Mouse (Mus musculus): ENCODE data around the gene Nek5. TPM values are rescaled to one million over a fixed set of nuclear protein-coding genes. Genes with fewer than 3 reads are reported as not detected.

The Nek5 gene
- polyA plus RNA-seq (2015; fragmentation: Nextera tagmentation; extraction: Ambion mirVana): 0.26 and 0.43 TPM in 2 replicates

GRCm38 (mm10) chr8:22124220-22125152, at the start of gene Nek5:
Nek5 (minus strand) TSS chr8:22125053.
- Histone ChIP-seq H3K4me2 (peak within 1 kb of the TSS; percentile 94), H3K36me3 (peaks cover 9% of the 10 kb centered on the region; the same call in 1 of the 2 replicates), H3K9ac (peak within 1 kb of the TSS; percentile 47), H3K9me3 (replicated peaks) (no peaks in the 10 kb centered on the region), H3K4me3 (peak within 1 kb of the TSS; percentile 60), H3K27me3 (no peaks in the 10 kb centered on the region), H3K27ac (no peak within 1 kb of the TSS), H3K4me1 (replicated peaks) (peaks cover 12% of the 10 kb centered on the region)
- ATAC-seq (replicated peaks; ENCODE audit: insufficient number of reproducible peaks, insufficient read depth, low FRiP score, low read depth): peak; percentile 74
- WGBS: 2% methylated on average over 29 of the region's 29 CpGs

- Histone ChIP-seq H3K27me3 (no peaks in the 10 kb centered on the region), H3K4me1 (replicated peaks) (peaks cover 8% of the 10 kb centered on the region; the same call in 1 of the 2 replicates), H3K9ac (no peak overlapping the region), H3K9me3 (replicated peaks) (no peaks in the 10 kb centered on the region), H3K27ac (no peak overlapping the region), H3K4me3 (no peak overlapping the region), H3K36me3 (peaks cover 27% of the 10 kb centered on the region), H3K4me2 (no peak overlapping the region)
- 90% methylated on average over 5 of the region's 5 CpGs for WGBS
- no peak for ATAC-seq (replicated peaks; ENCODE audit: insufficient number of reproducible peaks, insufficient read depth, low FRiP score, low read depth)
These were observed 44.3 kb upstream of the Nek5 start for GRCm38 (mm10) chr8:22169167-22169566.

GRCm38 (mm10) chr8:22166080-22166603, 41.3 kb upstream of the Nek5 start, which contains the start of gene Nek3:
Nek3 (minus strand) TSS chr8:22166435.
- Histone ChIP-seq H3K27me3 (no peaks in the 10 kb centered on the region), H3K4me1 (replicated peaks) (peaks cover 8% of the 10 kb centered on the region; the same call in 1 of the 2 replicates), H3K4me3 (peak within 1 kb of the TSS; percentile 63), H3K36me3 (peaks cover 22% of the 10 kb centered on the region), H3K27ac (peak within 1 kb of the TSS; percentile 75), H3K9ac (peak within 1 kb of the TSS; percentile 59), H3K4me2 (peak within 1 kb of the TSS; percentile 60), H3K9me3 (replicated peaks) (no peaks in the 10 kb centered on the region)
- peak; percentile 99 for ATAC-seq (replicated peaks; ENCODE audit: insufficient number of reproducible peaks, insufficient read depth, low FRiP score, low read depth)
- under 1% methylated on average over 32 of the region's 43 CpGs for WGBS

- Histone ChIP-seq H3K4me1 (replicated peaks) (peaks cover 8% of the 10 kb centered on the region; the same call in 1 of the 2 replicates), H3K36me3 (peaks cover 16% of the 10 kb centered on the region), H3K27ac (peak overlapping the region; percentile 75), H3K9ac (peak overlapping the region; percentile 59), H3K9me3 (replicated peaks) (no peaks in the 10 kb centered on the region), H3K4me2 (peak overlapping the region; percentile 60), H3K4me3 (peak overlapping the region; percentile 63), H3K27me3 (no peaks in the 10 kb centered on the region)
- ATAC-seq (replicated peaks; ENCODE audit: insufficient number of reproducible peaks, insufficient read depth, low FRiP score, low read depth): no peak; the same call in 1 of the 2 replicates
- WGBS: 49% methylated on average over 10 of the region's 10 CpGs
These were observed 40.6 kb upstream of the Nek5 start for GRCm38 (mm10) chr8:22165251-22166079.

GRCm38 (mm10) chr8:22164431-22164830, 39.6 kb upstream of the Nek5 start:
- Histone ChIP-seq H3K9ac (no peak overlapping the region), H3K27ac (no peak overlapping the region), H3K27me3 (no peaks in the 10 kb centered on the region), H3K36me3 (peaks cover 17% of the 10 kb centered on the region), H3K4me3 (no peak overlapping the region), H3K4me2 (no peak overlapping the region), H3K4me1 (replicated peaks) (peaks cover 8% of the 10 kb centered on the region; the same call in 1 of the 2 replicates), H3K9me3 (replicated peaks) (no peaks in the 10 kb centered on the region)
- ATAC-seq (replicated peaks; ENCODE audit: insufficient number of reproducible peaks, insufficient read depth, low FRiP score, low read depth): no peak
- WGBS: 82% methylated on average over 10 of the region's 10 CpGs

- 82% methylated on average over 8 of the region's 8 CpGs for WGBS
These were observed 37.4 kb upstream of the Nek5 start for GRCm38 (mm10) chr8:22162206-22162605.

GRCm38 (mm10) chr8:22150345-22150663, 25.5 kb upstream of the Nek5 start:
- WGBS: 62% methylated on average over 3 of the region's 3 CpGs
- H3K4me3 ChIP-seq: no peak overlapping the region
- peak overlapping the region; percentile 13; the same call in 1 of the 2 replicates for H3K27ac ChIP-seq
- no peaks in the 10 kb centered on the region for H3K9me3 ChIP-seq (replicated peaks)
- no peak overlapping the region for H3K4me2 ChIP-seq
- ATAC-seq (replicated peaks; ENCODE audit: insufficient number of reproducible peaks, insufficient read depth, low FRiP score, low read depth): no peak
- H3K36me3 ChIP-seq: peaks cover 6% of the 10 kb centered on the region; the same call in 1 of the 2 replicates
- no peak overlapping the region for H3K9ac ChIP-seq
- peaks cover 5% of the 10 kb centered on the region; the same call in 1 of the 2 replicates for H3K4me1 ChIP-seq (replicated peaks)
- H3K27me3 ChIP-seq: no peaks in the 10 kb centered on the region

More at GRCm38 (mm10) chr8:22162206-22162605, 37.4 kb upstream of the Nek5 start:
- Histone ChIP-seq H3K4me2 (no peak overlapping the region), H3K4me3 (no peak overlapping the region), H3K36me3 (peaks cover 13% of the 10 kb centered on the region; the same call in 1 of the 2 replicates), H3K9me3 (replicated peaks) (no peaks in the 10 kb centered on the region), H3K4me1 (replicated peaks) (peaks cover 8% of the 10 kb centered on the region; the same call in 1 of the 2 replicates), H3K27ac (no peak overlapping the region), H3K9ac (no peak overlapping the region), H3K27me3 (no peaks in the 10 kb centered on the region)
- no peak for ATAC-seq (replicated peaks; ENCODE audit: insufficient number of reproducible peaks, insufficient read depth, low FRiP score, low read depth)

GRCm38 (mm10) chr8:22149643-22150344, 24.9 kb upstream of the Nek5 start:
- 74% methylated on average over 11 of the region's 11 CpGs for WGBS
- ATAC-seq (replicated peaks; ENCODE audit: insufficient number of reproducible peaks, insufficient read depth, low FRiP score, low read depth): no peak
- no peaks in the 10 kb centered on the region for H3K9me3 ChIP-seq (replicated peaks)

GRCm38 (mm10) chr8:22148367-22148740, 23.5 kb upstream of the Nek5 start:
- 91% methylated on average over 7 of the region's 7 CpGs for WGBS
- H3K4me2 ChIP-seq: no peak overlapping the region
- no peak overlapping the region for H3K27ac ChIP-seq
- no peak for ATAC-seq (replicated peaks; ENCODE audit: insufficient number of reproducible peaks, insufficient read depth, low FRiP score, low read depth)
- peaks cover 6% of the 10 kb centered on the region; the same call in 1 of the 2 replicates for H3K36me3 ChIP-seq
- H3K9me3 ChIP-seq (replicated peaks): no peaks in the 10 kb centered on the region
- no peak overlapping the region for H3K9ac ChIP-seq
- no peak overlapping the region for H3K4me3 ChIP-seq
- H3K27me3 ChIP-seq: no peaks in the 10 kb centered on the region
- H3K4me1 ChIP-seq (replicated peaks): peaks cover 8% of the 10 kb centered on the region; the same call in 1 of the 2 replicates

More at GRCm38 (mm10) chr8:22149643-22150344, 24.9 kb upstream of the Nek5 start:
- Histone ChIP-seq H3K4me3 (no peak overlapping the region), H3K27me3 (no peaks in the 10 kb centered on the region), H3K4me1 (replicated peaks) (peaks cover 5% of the 10 kb centered on the region; the same call in 1 of the 2 replicates), H3K36me3 (peaks cover 6% of the 10 kb centered on the region; the same call in 1 of the 2 replicates), H3K4me2 (no peak overlapping the region), H3K9ac (no peak overlapping the region), H3K27ac (peak overlapping the region; percentile 13; the same call in 1 of the 2 replicates)

GRCm38 (mm10) chr8:22147706-22148366, 23.0 kb upstream of the Nek5 start:
- H3K9me3 ChIP-seq (replicated peaks): no peaks in the 10 kb centered on the region
- no peak overlapping the region for H3K4me2 ChIP-seq
- H3K9ac ChIP-seq: no peak overlapping the region
- no peak overlapping the region for H3K4me3 ChIP-seq
- H3K4me1 ChIP-seq (replicated peaks): peaks cover 8% of the 10 kb centered on the region; the same call in 1 of the 2 replicates
- no peaks in the 10 kb centered on the region for H3K27me3 ChIP-seq
- no peak for ATAC-seq (replicated peaks; ENCODE audit: insufficient number of reproducible peaks, insufficient read depth, low FRiP score, low read depth)
- H3K36me3 ChIP-seq: peaks cover 6% of the 10 kb centered on the region; the same call in 1 of the 2 replicates
- H3K27ac ChIP-seq: no peak overlapping the region
- 80% methylated on average over 9 of the region's 9 CpGs for WGBS

Data from heart, embryonic 15.5 days (tissue).